Comparison of ENCODE assay signal across 15 mouse cellular contexts in the genomic region with DNA sequence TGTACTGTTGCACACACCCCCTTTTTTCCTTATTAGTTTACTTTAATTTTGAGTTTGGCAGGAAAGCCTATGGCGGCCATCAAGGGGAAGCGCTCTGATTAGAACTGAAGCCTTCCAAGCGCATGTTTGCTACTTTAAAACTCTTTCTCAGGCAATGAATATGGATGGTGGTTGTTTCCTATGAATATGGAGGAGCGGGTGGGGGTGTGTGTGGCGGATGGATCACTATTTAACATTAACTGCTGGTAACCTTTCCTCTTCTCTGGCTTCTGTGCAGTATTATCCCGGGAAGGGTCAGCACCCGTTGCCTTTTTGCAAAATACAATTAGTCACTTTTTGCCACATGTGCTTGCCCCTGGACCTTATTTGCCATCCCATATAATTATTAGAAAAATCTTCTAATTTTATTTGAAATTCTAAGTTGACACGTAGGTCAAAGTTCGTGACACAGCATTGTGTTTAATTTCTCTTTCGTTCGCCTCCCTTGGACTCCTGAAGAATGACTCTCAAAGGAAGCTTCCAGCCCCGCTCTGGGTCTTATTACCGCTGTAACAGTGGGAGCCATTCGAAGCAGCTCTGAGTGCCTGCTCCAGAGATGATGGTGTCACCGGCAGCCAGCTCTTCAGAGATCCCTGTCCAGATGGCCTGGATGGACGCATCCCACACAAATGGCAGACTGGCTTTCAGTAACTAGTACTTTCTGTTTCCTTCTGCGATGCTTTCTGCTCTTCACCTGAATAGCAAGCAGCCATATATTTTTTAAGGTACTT.
A peak's percentile ranks its signal among the peaks of the same experiment; 100 is the strongest.
DNase-seq lines count a peak whose midpoint lies in the region; ATAC-seq and TF ChIP-seq lines count a peak whose summit lies in the region.
"Had no signal": no experiment of that assay in that cellular context is flagged by ENCODE, and none has a peak within 500 bp of the region (broad histone marks: within the 10 kb centered on the region; RNA-seq: fewer than 3 reads in every experiment).

No protein-coding gene starts in this region.

- no peaks in the 10 kb centered on the region for H3K36me3 ChIP-seq in heart, postnatal 0 days (replicated peaks; ENCODE audit: control insufficient read depth, insufficient read depth, low read length)
- H3K36me3 ChIP-seq in midbrain, embryonic 11.5 days (ENCODE audit: control insufficient read depth, insufficient read depth, low read length) = no peaks in the 10 kb centered on the region
- H3K36me3 ChIP-seq in midbrain, embryonic 13.5 days = no peaks in the 10 kb centered on the region
- H3K36me3 ChIP-seq: G1E; limb, embryonic 13.5 days; liver, embryonic 15.5 days; neural tube, embryonic 12.5 days had no signal

- H3K4me1 ChIP-seq in heart, postnatal 0 days (ENCODE audit: control insufficient read depth, insufficient read depth) = no peaks in the 10 kb centered on the region
- peaks cover 23% of the 10 kb centered on the region for H3K4me1 ChIP-seq in midbrain, embryonic 11.5 days (ENCODE audit: control insufficient read depth, insufficient read depth, low read length)
- H3K4me1 ChIP-seq in midbrain, embryonic 13.5 days (replicated peaks) = peaks cover 30% of the 10 kb centered on the region
- H3K4me1 ChIP-seq: liver, embryonic 15.5 days had no signal

- no peak for DNase-seq in heart, postnatal 0 days (ENCODE audit: low spot score)
- DNase-seq in heart, adult 9 months (ENCODE audit: low spot score in 2 of 2) = no peak
- peak; percentile 88 for DNase-seq in midbrain, embryonic 11.5 days (ENCODE audit: low spot score, missing footprints)
- DNase-seq in embryo, embryonic 11 days = peak; percentile 61
- DNase-seq in induced T-regulatory cell, adult 2 months (ENCODE audit: low read depth) = peak; percentile 38
- DNase-seq in left cerebral cortex, postnatal 14 days (ENCODE audit: low spot score in 2 of 2) = no peak
- DNase-seq: cerebellum, adult 8-10 months; heart, postnatal 14 days; right cerebral cortex, postnatal 25 days had no signal

- WGBS in heart, postnatal 0 days = 88% methylated on average over 17 of the region's 17 CpGs
- WGBS in midbrain, embryonic 11.5 days = 45% methylated on average over 17 of the region's 17 CpGs
- 47% methylated on average over 17 of the region's 17 CpGs for WGBS in midbrain, embryonic 13.5 days

- TF ChIP-seq EP300 in heart, postnatal 0 days (IDR thresholded peaks at IDR 0.05; ENCODE audit: low read depth) = no peak

- no peak overlapping the region; the same call in 1 of the 2 replicates for H3K4me2 ChIP-seq in heart, postnatal 0 days (ENCODE audit: low read depth, low read length)
- peak overlapping the region; percentile 79; the same call in 1 of the 2 replicates for H3K4me2 ChIP-seq in midbrain, embryonic 11.5 days
- no peak overlapping the region for H3K4me2 ChIP-seq in midbrain, embryonic 13.5 days (replicated peaks)

- intact Hi-C loops in left cerebral cortex, postnatal 14 days (cut with DNase I) = no loop called here

- no peak overlapping the region for H3K4me3 ChIP-seq in heart, postnatal 0 days (ENCODE audit: low read depth, low read length)
- H3K4me3 ChIP-seq in midbrain, embryonic 11.5 days (ENCODE audit: low read depth, low read length) = no peak overlapping the region
- H3K4me3 ChIP-seq in midbrain, embryonic 13.5 days (replicated peaks) = no peak overlapping the region

- ATAC-seq in heart, postnatal 0 days (ENCODE audit: insufficient read depth, low read depth) = no peak
- ATAC-seq in midbrain, embryonic 11.5 days (ENCODE audit: low FRiP score) = peak; percentile 50; the same call in 1 of the 2 replicates
- no peak for ATAC-seq in midbrain, embryonic 13.5 days
- ATAC-seq: lung, postnatal 0 days had no signal

- no peaks in the 10 kb centered on the region for H3K9me3 ChIP-seq in heart, postnatal 0 days (replicated peaks; ENCODE audit: control insufficient read depth, low read length)
- no peaks in the 10 kb centered on the region for H3K9me3 ChIP-seq in midbrain, embryonic 11.5 days (ENCODE audit: control insufficient read depth, low read length)
- no peaks in the 10 kb centered on the region for H3K9me3 ChIP-seq in midbrain, embryonic 13.5 days
- H3K9me3 ChIP-seq: limb, embryonic 13.5 days; liver, embryonic 15.5 days; neural tube, embryonic 12.5 days had no signal

- H3K9ac ChIP-seq in heart, postnatal 0 days (replicated peaks; ENCODE audit: low read depth, low read length) = no peak overlapping the region
- no peak overlapping the region for H3K9ac ChIP-seq in midbrain, embryonic 11.5 days (ENCODE audit: low read length)
- H3K9ac ChIP-seq in midbrain, embryonic 13.5 days (replicated peaks) = no peak overlapping the region
- H3K9ac ChIP-seq: limb, embryonic 13.5 days; liver, embryonic 15.5 days had no signal

- peaks cover 4% of the 10 kb centered on the region; the same call in 1 of the 2 replicates for H3K27me3 ChIP-seq in heart, postnatal 0 days (ENCODE audit: control insufficient read depth, insufficient read depth, low read length)
- H3K27me3 ChIP-seq in midbrain, embryonic 11.5 days (ENCODE audit: control insufficient read depth, insufficient read depth, low read length) = no peaks in the 10 kb centered on the region
- peaks cover 23% of the 10 kb centered on the region for H3K27me3 ChIP-seq in midbrain, embryonic 13.5 days

- TF ChIP-seq CTCF in heart, postnatal 0 days (IDR thresholded peaks at IDR 0.05; ENCODE audit: low read depth) = no peak

- H3K27ac ChIP-seq in heart, postnatal 0 days (ENCODE audit: low read depth) = peak overlapping the region; percentile 51; the same call in 1 of the 2 replicates
- H3K27ac ChIP-seq in midbrain, embryonic 11.5 days (ENCODE audit: low read depth, low read length) = no peak overlapping the region
- H3K27ac ChIP-seq in midbrain, embryonic 13.5 days = no peak overlapping the region
- H3K27ac ChIP-seq: limb, embryonic 13.5 days; liver, embryonic 15.5 days; neural tube, embryonic 12.5 days had no signal

Comparison
In these comparisons a context has a peak if more than half of its experiments do, and no peak if none do; other contexts are left out.
1. DNase-seq: peak in midbrain, embryonic 11.5 days (single experiment), embryo, embryonic 11 days (single experiment) and induced T-regulatory cell, adult 2 months (single experiment); none in heart, postnatal 0 days (single experiment), heart, adult 9 months (0 of 2) and left cerebral cortex, postnatal 14 days (0 of 2).